Mouse (Mus musculus): ENCODE results near the gene Hivep3.

- TF ChIP-seq POLR2A (IDR thresholded peaks at IDR 0.05; ENCODE audit: extremely low read depth, insufficient read depth, low read length) (no peak), CTCF (IDR thresholded peaks at IDR 0.05; ENCODE audit: low read depth, low read length) (no peak)
Observed at GRCm38 (mm10) chr4:120041520-120041919, 307.9 kb downstream of the Hivep3 start.
